Mouse (Mus musculus): Measurements from ENCODE around the gene Cep170.

The Cep170 gene

DNA sequence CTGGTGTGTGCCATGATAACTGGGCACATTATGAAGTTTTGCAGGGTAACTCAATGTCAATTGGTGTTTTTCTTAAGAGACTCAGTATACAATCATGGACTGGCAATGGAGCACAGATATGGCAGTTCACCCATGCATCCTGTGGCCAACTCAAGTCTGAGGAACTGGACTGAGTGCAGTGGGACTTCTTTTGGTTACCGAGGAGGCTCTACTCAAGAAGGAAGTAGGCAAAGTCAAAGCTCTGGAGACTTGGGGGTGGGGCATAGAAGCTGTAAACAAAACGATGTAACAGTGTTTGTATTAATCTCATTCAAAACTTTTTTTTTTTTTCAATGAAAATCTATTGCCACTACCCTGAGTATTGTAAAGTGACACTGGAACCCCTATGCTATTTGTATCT, 83.3 kb downstream of the Cep170 start:
- DNase-seq = no peak

DNA sequence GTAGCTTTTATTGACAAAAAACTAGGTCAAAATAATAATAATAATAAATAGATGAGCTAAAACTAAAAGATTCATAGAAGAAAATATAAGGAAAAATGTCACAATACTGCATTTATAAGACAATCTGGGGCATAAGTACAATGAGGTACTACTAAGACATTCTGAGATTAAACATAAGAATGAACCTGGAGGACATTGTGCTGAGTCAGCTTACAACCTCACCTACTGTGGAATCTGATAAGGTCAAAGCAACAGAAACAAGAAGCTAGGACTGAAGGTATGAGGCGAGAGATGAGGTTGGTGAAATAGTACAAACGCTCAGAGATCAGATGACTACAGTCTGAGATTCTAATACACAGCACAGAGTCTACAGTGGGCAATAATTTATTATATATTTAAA, 86.5 kb downstream of the Cep170 start:
- no peak for DNase-seq

DNA sequence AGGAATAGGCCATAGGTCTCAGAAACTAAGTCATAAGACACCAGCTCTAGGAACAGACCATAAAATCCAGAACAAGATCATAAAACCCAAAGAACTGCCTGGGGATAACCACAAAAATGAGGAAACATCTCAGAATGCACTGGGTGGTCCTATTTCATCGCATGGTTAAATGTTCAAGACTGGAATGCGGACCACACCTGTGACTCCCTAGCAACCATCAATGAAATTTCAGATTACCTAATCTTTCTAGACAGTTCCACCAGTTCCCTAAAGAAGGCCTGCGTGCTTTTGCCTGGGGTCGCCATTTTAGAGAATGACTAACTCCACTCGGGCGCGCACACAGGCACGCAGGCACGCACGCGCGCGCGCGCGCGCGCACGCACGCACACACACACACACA, 89.1 kb downstream of the Cep170 start:
- no peak for DNase-seq

DNA sequence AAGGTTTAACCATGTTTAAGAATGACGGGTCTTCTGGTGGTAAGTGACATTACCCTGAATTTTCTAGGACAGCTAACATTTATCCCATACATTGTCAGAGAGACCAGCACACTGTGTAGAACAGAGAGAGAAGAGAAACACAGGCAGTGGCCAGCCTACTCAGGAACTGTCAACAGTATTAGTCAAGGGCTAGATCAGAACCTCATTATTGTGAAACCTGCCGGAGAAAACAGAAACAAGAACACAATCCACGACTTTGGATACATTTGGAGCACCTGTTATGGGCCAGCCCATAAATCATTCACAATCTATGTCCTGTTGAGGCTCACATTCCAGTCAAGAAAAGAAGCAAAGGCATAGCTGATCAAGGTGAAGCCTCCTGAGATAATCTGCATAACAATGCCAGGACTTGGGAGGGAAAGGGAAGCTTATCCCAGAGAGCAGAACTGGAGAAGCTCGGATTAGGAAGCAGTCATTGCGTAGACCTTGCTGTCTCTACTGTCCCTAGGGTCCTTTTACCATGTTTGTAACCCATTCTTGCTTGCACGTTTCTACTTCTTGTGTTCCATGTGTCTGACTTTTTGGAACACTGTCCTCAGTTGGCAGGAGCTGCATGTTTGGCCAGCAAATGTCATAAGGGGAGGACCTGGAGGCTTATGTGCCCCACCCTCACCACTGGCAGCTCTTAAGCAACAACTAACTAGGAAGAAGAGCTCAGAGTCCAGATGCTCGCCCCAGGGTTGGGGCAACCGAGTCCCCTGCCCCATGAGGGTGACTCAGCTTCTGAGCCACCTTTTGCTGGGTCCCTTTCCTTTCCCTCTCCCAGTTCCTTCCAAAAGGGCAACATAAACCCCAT, 89.8 kb downstream of the Cep170 start:
- DNase-seq = no peak

DNA sequence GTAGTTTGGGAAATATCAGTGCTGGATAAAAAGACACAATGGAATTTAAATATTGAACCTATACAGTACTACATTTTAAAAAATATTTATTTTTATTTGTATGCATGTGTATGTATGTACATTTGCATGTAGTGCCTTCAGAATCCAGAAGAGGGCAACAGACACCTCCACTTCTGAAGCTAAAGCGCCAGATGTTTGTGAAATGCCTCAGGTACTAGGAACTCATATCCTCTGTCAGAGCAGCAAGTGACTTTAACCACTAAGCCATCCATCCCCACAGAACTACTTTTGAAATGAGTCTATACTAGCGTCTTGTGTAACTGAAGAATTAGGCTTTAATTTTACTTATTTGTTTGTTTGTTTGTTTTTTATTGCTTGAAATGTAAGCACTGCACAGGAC, 101.4 kb downstream of the Cep170 start:
- peak; percentile 13 for DNase-seq

DNA sequence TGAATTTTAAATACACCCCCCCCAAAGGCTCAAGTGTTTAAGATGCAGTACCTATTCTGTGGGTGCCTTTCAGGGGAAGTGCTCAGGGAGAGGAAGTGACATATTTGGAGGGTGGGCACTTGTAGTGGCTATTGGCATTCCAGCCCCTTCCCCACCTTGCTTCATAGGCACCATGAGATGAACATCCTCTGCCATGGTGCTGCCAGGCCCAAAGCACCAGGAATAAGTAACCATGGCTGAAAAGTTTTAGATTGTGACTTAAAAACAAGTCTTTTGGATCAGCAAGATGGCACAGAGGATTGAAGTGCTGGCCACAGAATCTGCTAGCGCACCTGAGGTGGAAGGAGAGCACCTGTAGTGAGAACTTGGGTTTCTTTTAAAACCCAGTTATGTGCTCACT, 113.6 kb downstream of the Cep170 start:
- no peak for DNase-seq

DNA sequence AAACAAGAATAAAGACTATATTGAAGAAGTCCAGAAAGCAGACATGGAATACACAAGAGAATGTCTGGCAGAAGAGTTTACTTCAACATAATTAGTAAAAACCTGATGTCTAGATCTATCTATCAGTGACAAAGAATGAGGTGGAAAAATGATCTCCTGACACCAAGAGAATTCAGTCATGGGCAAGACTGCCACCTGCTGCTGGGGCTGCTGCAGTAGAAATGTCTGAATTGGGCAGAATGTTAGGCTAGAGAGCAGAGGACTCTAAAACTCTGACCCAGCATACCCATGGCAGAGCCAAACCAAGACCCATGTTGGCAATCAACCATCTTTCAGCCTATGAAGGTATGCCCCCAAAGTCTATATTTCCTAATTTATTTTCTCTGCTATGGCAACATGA, 114.1 kb downstream of the Cep170 start:
- peak; percentile 20 for DNase-seq

DNA sequence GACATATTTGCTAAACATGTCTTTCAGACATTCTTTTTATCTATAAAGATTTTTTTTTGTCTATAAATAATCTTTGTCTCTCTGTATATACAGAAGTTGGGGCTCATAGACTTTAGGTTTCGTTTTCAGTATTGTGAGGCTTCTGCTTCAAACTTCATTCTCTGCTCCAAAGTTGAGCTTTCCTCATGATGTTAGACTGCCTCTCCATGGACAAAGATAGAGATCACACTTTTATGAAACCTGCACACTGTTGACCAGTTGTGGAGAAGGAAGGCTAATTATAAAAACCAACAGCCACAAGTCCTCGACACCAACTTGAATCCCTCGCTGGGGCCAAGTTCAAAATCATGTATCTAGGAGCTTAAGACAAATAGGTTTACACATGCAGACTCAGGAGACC, 115.2 kb downstream of the Cep170 start:
- no peak for DNase-seq

DNA sequence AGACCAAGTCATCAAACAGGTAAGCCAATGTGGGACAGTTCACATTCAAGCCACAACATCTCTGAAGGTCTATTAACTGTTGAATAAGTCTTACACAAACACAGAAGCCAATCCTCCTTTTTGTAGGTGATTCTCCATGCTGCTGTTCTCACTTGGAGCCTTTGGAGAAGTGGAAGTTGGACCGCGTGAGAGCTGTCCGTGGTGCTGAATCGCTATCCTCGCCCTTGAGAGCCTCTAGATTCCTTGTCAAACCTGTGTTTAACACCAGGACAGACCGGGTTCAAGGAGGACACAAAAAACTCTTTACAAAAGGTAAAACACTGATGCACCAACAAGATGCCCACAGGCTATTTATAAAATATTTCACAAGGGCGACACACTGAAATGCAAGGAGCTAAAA, 116.8 kb downstream of the Cep170 start:
- peak; percentile 41 for DNase-seq

DNA sequence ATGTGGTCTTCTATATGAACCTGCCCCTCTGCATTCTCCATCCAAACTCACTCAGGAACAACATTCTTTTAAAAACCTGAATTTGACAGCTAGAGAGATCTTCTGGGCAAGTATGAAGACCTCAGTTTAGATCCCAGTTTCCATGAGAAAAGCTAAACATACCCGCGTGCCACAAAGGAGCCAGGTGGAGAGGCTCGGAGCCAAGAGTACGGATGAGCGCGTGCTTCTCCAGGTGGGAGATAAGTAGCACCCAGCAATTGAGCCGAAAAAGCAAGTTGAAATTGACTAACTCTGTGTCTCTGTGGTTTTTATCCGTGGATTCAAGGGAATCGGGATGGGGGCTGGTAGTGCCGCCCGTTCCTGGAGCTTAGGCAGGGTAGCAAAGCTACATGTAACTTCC, 122.8 kb downstream of the Cep170 start:
- DNase-seq = no peak

DNA sequence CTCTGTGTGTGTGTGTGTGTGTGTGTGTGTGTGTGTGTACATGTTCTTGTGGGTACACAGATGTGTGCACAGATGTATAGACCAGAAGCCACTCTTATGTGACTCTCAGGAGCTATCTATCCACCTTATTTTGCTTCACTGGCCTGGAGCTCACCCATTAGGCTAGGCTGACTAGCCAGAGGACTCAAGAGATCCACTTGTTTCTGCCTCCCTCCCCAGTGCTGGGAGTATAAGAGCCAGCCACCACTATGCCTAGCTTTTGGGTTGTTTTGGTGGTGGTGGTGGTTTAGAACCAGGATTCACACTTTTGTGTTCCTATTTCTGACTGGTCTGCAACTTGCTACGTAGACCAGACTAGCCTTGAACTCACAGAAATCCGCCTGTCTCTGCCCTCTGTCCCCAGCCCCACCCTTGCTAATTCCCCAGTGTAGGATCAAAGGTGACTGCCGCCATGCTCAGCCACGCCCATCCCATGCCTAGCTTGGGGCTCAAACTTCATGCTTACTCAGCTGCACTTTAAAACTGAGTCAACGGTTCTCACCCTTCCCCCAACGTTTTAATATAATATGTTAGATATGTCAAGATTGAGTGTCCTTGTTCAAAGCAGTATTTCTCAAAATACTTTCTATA, 125.5 kb downstream of the Cep170 start:
- no peak for DNase-seq

Data from kidney, adult 18-20 months (tissue).